Mouse (Mus musculus): ENCODE measurements around the gene AI467606. TPM values are rescaled to one million over a fixed set of nuclear protein-coding genes. Genes with fewer than 3 reads are reported as not detected.
"Not testable (repeated sequence)": the region's sequence is repeated elsewhere in the genome, so short reads cannot be mapped to it uniquely, and the experiment has no call there.

The AI467606 gene
- 1 to 10 TPM; 1.3 to 1.6 TPM for total RNA-seq (2021)
- long read RNA-seq, experiment 1, partial matches to known transcripts: 0 of 2 reads
- long read RNA-seq, experiment 1, other reads (novel, unspliced or antisense): 0 of 2 reads
- long read RNA-seq, experiment 2, partial matches to known transcripts: 0 of 2 reads
- long read RNA-seq, experiment 2, other reads (novel, unspliced or antisense): 0 of 2 reads

DNA sequence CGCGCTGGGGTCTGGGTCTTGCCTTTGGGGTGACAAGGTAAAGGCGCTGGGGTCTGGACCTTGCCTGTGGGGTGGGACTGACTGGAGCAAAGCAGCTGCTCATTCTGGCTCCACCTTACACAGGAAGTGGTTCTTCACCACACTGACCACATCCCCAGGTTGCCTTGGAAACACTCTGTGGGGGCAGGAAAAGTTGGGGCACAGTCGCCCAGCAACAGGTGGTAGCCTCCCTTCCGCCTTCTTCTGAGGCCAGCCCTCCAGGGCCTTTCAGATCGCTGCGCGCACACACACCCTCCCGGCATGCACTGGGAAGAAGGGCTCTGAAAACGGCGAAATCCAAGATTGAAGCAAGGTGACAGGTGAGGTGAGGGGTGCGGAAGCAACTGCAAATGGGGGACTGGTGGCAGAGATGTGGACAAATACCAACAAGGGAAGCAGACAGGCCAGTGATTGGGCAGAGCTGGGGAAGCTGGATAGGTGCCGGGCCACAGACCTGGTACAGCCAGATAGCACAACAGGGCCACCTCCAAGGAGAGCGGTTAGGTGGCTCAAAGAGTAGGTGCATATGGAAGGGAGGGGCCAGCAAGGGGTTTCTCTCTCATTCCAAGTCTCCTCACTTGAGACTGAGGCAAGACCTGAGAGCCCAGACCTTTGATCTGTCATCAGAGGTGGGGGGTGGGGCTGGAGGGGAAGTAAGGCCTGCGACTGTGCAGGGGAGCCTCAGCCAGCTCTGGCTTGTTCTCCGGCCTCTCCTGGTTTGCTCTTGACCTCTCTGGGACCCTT is at the start of gene AI467606:
AI467606 (plus strand) TSS at position 246 of the 783 bp plus-strand sequence.
- intact Hi-C loops (cut with DNase I): loop anchor here (5.0 kb wide), 1 partner anchor 49 kb away; the partner anchor contains the start of gene Kif22
- DNase-seq (ENCODE audit: low spot score in 2 of 2): no peak

DNA sequence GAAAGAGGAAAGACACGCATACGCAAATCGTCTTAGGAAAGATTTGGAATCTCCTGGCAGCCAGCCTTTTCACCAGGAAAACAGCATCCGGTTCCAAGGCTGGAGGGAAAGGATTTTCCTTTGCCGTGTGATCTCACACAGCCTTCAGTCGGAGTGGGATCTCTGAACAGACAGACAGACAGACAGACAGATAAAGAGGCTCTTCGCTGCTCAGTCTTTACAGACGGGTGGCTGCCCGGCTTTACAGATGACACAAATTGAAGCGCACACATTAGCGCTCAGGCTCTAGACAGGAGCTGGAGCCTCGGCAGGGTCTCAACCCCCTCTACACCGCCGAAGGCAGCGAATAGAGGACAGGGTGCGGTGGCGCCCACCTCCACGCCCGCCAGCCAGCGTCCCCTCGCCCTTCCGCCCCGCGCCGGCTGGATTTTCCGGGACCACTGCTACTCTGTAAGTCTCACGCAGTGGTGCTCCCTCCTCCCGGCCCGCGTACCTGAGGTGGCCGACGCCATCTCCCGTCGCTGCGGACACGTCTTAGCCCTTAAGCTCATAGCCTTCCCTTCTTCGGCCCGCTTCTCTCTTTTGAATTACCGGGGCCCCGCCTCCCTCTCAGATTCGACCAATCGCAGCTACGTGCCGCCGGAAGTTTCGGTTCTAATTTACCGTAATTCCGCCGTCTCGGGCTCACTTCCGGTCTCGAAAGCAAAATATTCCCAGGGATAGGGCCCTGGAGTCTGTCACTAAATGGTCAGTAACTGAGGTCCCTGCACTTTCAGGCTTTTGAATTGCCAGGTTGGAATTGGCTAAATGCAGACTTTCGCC is 49.1 kb upstream of the AI467606 start, which contains the start of gene Kif22:
Kif22 (minus strand) TSS at position 621 of the 822 bp plus-strand sequence.
- intact Hi-C loops (cut with DNase I): loop anchor here (5.0 kb wide), 1 partner anchor 50 kb away; the partner anchor contains the start of gene AI467606
- DNase-seq (ENCODE audit: low spot score in 2 of 2): peak; percentile 80 to 90

DNA sequence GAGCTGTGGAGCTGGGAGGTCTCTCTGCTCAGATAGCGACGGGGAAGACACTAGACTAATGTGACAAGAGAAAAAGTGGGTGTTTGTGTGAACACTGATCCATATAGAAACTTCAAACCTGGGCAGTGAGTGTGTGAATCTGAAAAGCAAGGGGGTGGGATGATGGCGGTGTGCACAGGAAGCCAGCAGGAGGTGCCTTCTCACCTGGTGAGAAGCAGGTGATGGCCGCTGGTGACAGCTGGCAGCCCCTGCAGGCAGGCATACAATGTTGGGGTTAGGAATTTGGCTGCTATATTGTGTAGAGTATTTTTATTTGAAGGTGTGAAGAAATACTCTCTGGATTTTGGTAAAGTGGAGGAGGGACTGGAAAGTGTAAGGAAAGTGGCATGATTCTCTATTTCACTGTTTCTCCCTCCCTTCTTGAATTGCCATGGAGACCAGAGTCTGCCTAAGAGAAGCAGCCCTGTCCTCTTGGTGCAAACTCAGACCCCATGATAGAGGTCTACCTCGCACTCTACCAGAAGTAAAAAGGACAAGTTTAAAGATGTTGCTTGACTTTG is 36.1 kb upstream of the AI467606 start:
- DNase-seq (ENCODE audit: low spot score in 2 of 2): peak in 1 of 2 experiments; percentile 30
- intact Hi-C loops (cut with DNase I): no loop called here

- DNase-seq (ENCODE audit: low spot score in 2 of 2): no peak
- intact Hi-C loops (cut with DNase I): no loop called here
Measured at GRCm38 (mm10) chr7:127065538-127065937, 25.6 kb upstream of the AI467606 start.

- intact Hi-C loops (cut with DNase I): no loop called here
Measured at GRCm38 (mm10) chr7:127066317-127066716, 24.8 kb upstream of the AI467606 start.

DNA sequence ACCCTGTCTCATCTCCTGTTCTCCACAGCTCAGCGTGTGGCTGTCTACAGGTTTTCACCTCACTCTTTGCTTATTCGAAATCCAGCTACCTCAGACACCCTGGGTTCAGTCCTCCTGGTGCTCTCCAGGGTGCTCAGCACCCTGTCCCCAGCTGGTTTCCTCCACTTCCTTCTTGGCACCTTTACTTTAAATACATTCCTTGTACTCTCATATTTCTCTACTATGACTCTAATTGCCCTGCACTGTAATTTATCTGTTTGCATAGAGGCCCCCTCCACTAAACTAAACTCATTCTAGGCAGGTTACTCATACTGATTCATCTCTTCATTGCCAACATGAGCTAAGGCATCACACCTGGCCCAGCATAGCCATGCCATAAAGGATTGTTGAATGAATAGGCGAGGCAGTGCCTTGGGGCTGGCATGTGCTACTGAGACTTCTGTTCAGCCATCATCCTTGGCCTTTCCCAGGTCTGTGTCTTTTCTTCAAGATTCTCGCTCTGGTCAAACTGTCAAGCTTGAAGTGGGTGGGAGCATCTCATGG is 20.2 kb upstream of the AI467606 start:
- intact Hi-C loops (cut with DNase I): no loop called here
- DNase-seq (ENCODE audit: low spot score in 2 of 2): no peak

More at GRCm38 (mm10) chr7:127066317-127066716, 24.8 kb upstream of the AI467606 start:
- no peak for DNase-seq (ENCODE audit: low spot score in 2 of 2)

GRCm38 (mm10) chr7:127073221-127073620 is 17.9 kb upstream of the AI467606 start:
- DNase-seq (ENCODE audit: low spot score in 2 of 2): no peak
- intact Hi-C loops (cut with DNase I): no loop called here

DNA sequence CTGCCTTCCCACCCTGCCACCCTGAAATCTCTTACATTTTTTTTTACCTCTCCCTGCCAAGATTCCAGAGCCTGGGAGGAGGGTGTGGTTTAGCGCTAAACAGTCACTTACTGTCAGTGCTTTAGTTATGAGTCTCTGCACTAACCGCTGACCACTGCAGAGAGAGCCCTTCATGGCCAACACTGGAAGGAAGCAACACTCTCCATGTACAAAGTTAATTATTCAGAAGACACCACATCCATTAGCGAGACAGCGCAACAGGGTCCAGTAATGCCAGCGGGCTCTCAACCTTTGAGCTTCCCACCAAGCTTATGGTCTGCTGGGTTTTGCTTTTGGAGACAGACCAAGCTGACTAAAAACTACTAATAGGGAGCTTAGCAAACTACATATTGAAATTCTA is 15.0 kb upstream of the AI467606 start:
- intact Hi-C loops (cut with DNase I): no loop called here
- no peak for DNase-seq (ENCODE audit: low spot score in 2 of 2)

DNA sequence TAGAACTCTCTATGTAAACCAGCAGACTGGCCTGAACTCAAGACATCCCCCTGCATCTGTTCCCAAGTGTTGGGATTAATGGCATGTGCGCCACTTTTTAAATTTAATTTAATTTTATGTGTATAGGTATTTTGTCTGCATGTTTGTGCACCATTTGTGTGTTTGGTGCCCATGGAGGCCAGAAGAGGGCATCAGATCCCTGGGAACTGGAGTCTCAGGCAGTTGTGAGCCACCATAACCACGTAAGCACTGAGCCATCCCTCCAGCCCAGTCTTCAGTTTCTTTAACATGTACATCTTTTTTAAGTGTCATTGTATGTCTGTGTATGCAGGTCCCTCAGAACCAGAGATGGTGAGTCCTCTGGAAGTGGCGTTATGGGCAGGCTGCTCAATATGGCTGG is 13.5 kb upstream of the AI467606 start:
- no peak for DNase-seq (ENCODE audit: low spot score in 2 of 2)
- intact Hi-C loops (cut with DNase I): no loop called here

DNA sequence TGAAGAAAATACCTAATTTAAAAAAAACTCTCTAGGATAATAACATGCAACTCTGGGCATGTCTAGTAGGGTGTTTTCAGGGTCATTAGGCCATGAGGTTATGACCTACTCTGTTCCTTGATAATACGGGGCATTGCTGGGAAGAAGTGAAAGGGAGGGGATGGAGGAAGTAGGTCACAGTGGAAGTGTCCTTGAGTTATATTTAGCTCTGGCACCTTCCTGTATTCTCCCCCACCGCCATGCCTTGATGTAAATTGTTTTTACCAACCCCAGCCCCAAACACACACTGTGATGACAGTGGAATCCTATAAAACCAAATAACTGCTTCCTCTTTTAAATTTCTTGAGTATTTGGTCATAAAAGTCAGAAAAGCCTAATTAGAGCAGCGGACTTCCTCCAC is 11.1 kb upstream of the AI467606 start:
- DNase-seq (ENCODE audit: low spot score in 2 of 2): no peak
- intact Hi-C loops (cut with DNase I): no loop called here

- intact Hi-C loops (cut with DNase I): no loop called here
- no peak for DNase-seq (ENCODE audit: low spot score in 2 of 2)
Measured at GRCm38 (mm10) chr7:127082271-127082670, 8.9 kb upstream of the AI467606 start.

DNA sequence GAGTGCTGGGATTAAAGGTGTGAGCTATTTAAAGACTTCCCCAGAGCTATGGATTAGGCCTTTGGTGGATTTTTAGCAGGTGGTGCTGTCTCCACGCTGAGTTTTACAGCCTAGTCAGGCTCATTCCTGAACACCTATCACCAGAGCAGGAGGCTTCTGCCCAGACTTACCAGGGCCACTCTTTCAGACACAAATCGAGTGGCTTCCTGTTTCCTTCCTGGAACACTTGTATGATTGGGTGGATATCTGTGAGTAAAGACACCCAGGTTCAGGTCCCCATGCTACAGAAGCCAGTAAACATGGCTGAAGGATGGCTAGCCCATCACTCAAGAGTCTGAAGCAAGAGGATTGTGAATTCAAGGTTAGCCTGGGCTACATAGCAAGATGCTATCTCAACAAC is 8.2 kb upstream of the AI467606 start:
- intact Hi-C loops (cut with DNase I): no loop called here
- no peak for DNase-seq (ENCODE audit: low spot score in 2 of 2)

GRCm38 (mm10) chr7:127083689-127084088 is 7.5 kb upstream of the AI467606 start:
- no peak for DNase-seq (ENCODE audit: low spot score in 2 of 2)
- intact Hi-C loops (cut with DNase I): no loop called here

DNA sequence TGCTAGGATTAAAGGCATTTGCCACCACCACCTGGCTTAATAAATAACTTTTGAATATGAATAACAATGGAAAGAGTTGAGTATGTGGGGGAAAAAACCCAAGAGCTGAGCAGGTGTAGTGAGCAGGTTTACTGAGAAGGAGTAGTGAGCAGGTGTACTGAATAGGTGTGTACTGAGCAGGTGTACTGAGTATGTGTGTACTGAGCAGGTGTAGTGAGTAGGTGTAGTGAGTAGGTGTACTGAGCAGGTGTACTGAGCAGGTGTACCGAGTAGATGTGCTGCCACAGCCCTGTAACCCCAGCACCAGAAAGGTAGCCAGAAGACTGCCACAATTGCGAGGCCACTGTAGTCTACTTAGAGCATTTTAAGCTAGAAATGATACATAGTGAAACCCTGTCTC is 6.4 kb upstream of the AI467606 start:
- DNase-seq (ENCODE audit: low spot score in 2 of 2): no peak
- intact Hi-C loops (cut with DNase I): no loop called here

DNA sequence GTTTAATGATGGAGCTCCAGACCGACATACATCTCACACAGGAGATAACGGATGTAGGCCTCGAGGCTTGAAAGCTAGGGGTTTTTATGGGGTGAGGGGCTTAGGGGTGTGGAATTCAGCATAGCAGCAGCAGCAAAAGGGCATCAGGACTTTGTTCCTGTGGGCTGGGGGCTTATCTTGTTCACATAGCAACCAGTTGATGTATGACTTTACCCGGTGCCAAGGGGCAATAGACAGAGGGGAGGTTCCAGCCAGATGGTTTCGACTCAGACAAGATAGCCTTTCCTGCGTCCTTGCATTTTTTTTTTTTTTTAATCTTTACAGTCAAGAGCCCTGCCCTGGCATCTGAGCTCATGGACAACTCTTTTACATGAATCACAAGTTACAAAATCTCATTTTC is 5.4 kb upstream of the AI467606 start:
- DNase-seq (ENCODE audit: low spot score in 2 of 2); intact Hi-C loops (cut with DNase I): not testable (repeated sequence)

DNA sequence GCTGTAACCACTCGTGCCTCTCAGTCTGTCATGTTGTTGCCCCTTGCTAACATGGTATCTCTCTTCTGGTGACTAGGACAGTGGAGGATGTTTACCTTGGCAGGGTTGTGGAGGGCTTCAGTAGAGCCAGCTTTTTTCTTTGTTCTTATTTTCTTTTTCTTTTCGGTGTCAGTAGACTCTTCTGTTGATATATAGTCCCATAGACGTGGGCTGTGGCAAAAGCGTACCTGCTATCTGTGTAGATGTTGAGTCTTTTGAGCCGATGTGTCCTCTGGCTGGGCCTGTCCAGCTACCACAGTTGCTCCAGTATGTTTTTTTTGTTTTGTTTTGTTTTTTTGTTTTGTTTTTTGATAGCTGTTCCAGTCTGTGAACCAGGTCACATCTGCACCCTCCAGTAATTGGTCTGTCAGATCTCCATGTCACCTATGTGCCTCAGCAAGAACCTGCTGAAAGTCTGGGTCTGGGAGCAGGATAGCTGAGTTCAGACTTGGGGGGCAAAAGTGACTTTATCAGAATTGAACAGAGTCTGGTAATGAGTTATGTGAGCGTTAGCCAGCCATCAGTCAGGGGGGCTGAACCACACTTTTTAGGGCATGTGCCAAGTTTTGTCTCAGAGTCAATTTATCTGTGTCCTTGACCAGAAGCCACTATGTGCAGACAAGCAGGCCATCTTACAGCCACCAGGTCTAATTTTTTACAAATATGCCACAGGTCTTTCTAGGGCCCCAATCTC is 3.7 kb upstream of the AI467606 start, which contains the start of gene Zg16:
Zg16 (minus strand) TSS at position 51 of the 733 bp plus-strand sequence.
- DNase-seq (ENCODE audit: low spot score in 2 of 2); intact Hi-C loops (cut with DNase I): not testable (repeated sequence)

- intact Hi-C loops (cut with DNase I): no loop called here
- no peak for DNase-seq (ENCODE audit: low spot score in 2 of 2)
Measured at GRCm38 (mm10) chr7:127088083-127088482, 3.1 kb upstream of the AI467606 start.

Data from left cerebral cortex, postnatal 14 days (tissue).